Mouse (Mus musculus): ENCODE measurements around the gene Cables2. TPM values are rescaled to one million over a fixed set of nuclear protein-coding genes. Genes with fewer than 3 reads are reported as not detected.
A peak's percentile ranks its signal among the peaks of the same experiment; 100 is the strongest.

The Cables2 gene
- total and polyA plus RNA-seq, 2 experiments = 8.9 to 29.2 TPM

GRCm38 (mm10) chr2:180225044-180225761 is 48.1 kb downstream of the Cables2 start:
- Histone ChIP-seq H3K27me3 (ENCODE audit: control insufficient read depth, insufficient read depth, low read length) (peaks cover 3% of the 10 kb centered on the region; the same call in 1 of the 2 replicates), H3K79me2 (ENCODE audit: control insufficient read depth, insufficient read depth, low read length) (no peaks in the 10 kb centered on the region), H3K4me3 (ENCODE audit: insufficient read depth, low read depth, low read length) (peak overlapping the region; percentile 61), H3K4me1 (ENCODE audit: control insufficient read depth, insufficient read depth, low read length) (0 out of 2 replicates have a peak, but pooled peaks cover 8% of the 10 kb centered on the region), H3K36me3 (ENCODE audit: control insufficient read depth, insufficient read depth, low read length) (no peaks in the 10 kb centered on the region), H3K27ac (replicated peaks; ENCODE audit: insufficient read depth, low read depth, low read length) (no peak overlapping the region), H3K9ac (ENCODE audit: low read depth, low read length) (peak overlapping the region; percentile 81)
- DNase-seq (ENCODE audit: extremely low read depth, low read depth, low spot score) = no peak
- 1% methylated on average over 55 of the region's 55 CpGs for WGBS
- no peak for TF ChIP-seq POLR2A (IDR thresholded peaks at IDR 0.05; ENCODE audit: extremely low read depth, insufficient read depth, low read length)
- no peak for TF ChIP-seq CTCF (IDR thresholded peaks at IDR 0.05; ENCODE audit: low read depth, low read length)

DNA sequence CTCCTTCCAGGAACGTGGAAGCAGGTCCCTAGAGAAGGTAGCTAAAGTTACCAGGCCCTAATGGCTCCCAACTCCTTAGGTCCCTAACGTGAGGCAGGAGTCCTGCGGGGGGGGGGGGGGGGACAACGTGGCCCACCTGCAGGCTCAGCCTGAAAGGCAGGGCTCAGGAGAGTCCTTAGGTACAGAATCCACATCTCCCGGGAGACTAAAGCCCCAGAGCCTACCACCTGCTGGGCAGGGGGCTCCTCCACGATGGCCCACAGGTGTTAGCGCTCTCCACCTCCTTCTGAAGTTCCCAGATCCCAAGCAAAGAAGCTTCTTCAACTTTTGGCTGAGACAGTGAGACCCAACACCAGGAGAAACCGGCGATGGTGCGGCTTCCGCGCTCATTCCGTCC is 48.7 kb downstream of the Cables2 start:
- Histone ChIP-seq H3K36me3 (ENCODE audit: control insufficient read depth, insufficient read depth, low read length) (no peaks in the 10 kb centered on the region), H3K27ac (replicated peaks; ENCODE audit: insufficient read depth, low read depth, low read length) (no peak overlapping the region), H3K4me1 (ENCODE audit: control insufficient read depth, insufficient read depth, low read length) (0 out of 2 replicates have a peak, but pooled peaks cover 8% of the 10 kb centered on the region), H3K79me2 (ENCODE audit: control insufficient read depth, insufficient read depth, low read length) (no peaks in the 10 kb centered on the region), H3K27me3 (ENCODE audit: control insufficient read depth, insufficient read depth, low read length) (peaks cover 3% of the 10 kb centered on the region; the same call in 1 of the 2 replicates), H3K9ac (ENCODE audit: low read depth, low read length) (peak overlapping the region; percentile 11; the same call in 1 of the 2 replicates), H3K4me3 (ENCODE audit: insufficient read depth, low read depth, low read length) (peak overlapping the region; percentile 61; the same call in 1 of the 2 replicates)
- WGBS = 24% methylated on average over 13 of the region's 13 CpGs
- DNase-seq (ENCODE audit: extremely low read depth, low read depth, low spot score) = no peak
- TF ChIP-seq CTCF (IDR thresholded peaks at IDR 0.05; ENCODE audit: low read depth, low read length) = no peak
- no peak for TF ChIP-seq POLR2A (IDR thresholded peaks at IDR 0.05; ENCODE audit: extremely low read depth, insufficient read depth, low read length)

DNA sequence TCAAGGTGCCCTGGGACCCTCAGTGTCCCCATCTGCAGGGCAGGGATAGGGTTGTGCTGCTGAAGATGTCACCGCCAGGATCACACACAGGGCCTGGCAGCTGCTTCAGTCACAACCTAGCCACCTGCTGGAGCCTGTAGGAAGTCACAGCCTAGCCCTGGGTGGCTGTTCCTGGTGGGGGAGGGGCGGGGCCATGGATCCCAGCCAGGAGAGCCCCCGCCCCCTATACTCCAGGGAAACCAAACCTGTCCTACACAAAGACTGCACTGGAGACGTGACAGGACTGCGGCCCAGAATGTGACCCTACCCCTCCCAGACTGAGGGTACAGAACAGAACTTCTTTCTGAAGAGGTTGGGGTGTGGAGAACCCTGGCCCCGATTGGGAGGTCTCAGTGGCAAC is 51.0 kb downstream of the Cables2 start:
- H3K4me1 ChIP-seq (ENCODE audit: control insufficient read depth, insufficient read depth, low read length) = peaks cover 15% of the 10 kb centered on the region; the same call in 1 of the 2 replicates
- H3K27me3 ChIP-seq (ENCODE audit: control insufficient read depth, insufficient read depth, low read length) = peaks cover 3% of the 10 kb centered on the region; the same call in 1 of the 2 replicates
- H3K79me2 ChIP-seq (ENCODE audit: control insufficient read depth, insufficient read depth, low read length) = no peaks in the 10 kb centered on the region
- H3K4me3 ChIP-seq (ENCODE audit: insufficient read depth, low read depth, low read length) = no peak overlapping the region
- no peak overlapping the region for H3K9ac ChIP-seq (ENCODE audit: low read depth, low read length)
- H3K27ac ChIP-seq (replicated peaks; ENCODE audit: insufficient read depth, low read depth, low read length) = no peak overlapping the region
- 50% methylated on average over 6 of the region's 6 CpGs for WGBS
- TF ChIP-seq CTCF (IDR thresholded peaks at IDR 0.05; ENCODE audit: low read depth, low read length) = 0 out of 2 replicates have a peak, but pooled peaks have one; percentile 13
- TF ChIP-seq POLR2A (IDR thresholded peaks at IDR 0.05; ENCODE audit: extremely low read depth, insufficient read depth, low read length) = no peak
- H3K36me3 ChIP-seq (ENCODE audit: control insufficient read depth, insufficient read depth, low read length) = no peaks in the 10 kb centered on the region
- DNase-seq (ENCODE audit: extremely low read depth, low read depth, low spot score) = no peak

GRCm38 (mm10) chr2:180221051-180221450 is 52.2 kb downstream of the Cables2 start:
- H3K27ac ChIP-seq (replicated peaks; ENCODE audit: insufficient read depth, low read depth, low read length) = no peak overlapping the region
- H3K4me1 ChIP-seq (ENCODE audit: control insufficient read depth, insufficient read depth, low read length) = peaks cover 15% of the 10 kb centered on the region; the same call in 1 of the 2 replicates
- DNase-seq (ENCODE audit: extremely low read depth, low read depth, low spot score) = no peak
- H3K36me3 ChIP-seq (ENCODE audit: control insufficient read depth, insufficient read depth, low read length) = no peaks in the 10 kb centered on the region
- H3K79me2 ChIP-seq (ENCODE audit: control insufficient read depth, insufficient read depth, low read length) = no peaks in the 10 kb centered on the region
- H3K4me3 ChIP-seq (ENCODE audit: insufficient read depth, low read depth, low read length) = no peak overlapping the region
- peaks cover 3% of the 10 kb centered on the region; the same call in 1 of the 2 replicates for H3K27me3 ChIP-seq (ENCODE audit: control insufficient read depth, insufficient read depth, low read length)
- no peak overlapping the region for H3K9ac ChIP-seq (ENCODE audit: low read depth, low read length)
- 42% methylated on average over 9 of the region's 9 CpGs for WGBS
- no peak for TF ChIP-seq CTCF (IDR thresholded peaks at IDR 0.05; ENCODE audit: low read depth, low read length)
- no peak for TF ChIP-seq POLR2A (IDR thresholded peaks at IDR 0.05; ENCODE audit: extremely low read depth, insufficient read depth, low read length)

DNA sequence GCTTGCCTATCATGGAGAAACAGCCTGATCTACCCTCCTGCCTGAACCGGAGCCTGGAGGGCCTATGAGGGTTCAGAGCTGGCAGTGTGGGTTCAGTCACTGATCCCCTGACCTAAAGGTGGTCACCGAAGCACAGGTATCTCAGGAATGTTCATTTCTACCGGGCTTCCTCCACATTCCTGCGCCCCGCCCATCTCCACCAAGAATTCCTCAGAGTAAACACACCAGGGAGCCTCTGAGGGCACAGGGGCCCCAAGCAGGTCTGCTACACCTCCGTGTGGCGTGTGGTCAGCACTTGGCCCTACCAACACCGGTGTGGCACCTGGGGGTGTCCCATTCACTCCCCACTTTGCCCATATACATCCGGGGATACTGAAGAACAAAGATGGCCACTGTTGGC is 53.1 kb downstream of the Cables2 start:
- Histone ChIP-seq H3K4me3 (ENCODE audit: insufficient read depth, low read depth, low read length) (no peak overlapping the region), H3K27ac (replicated peaks; ENCODE audit: insufficient read depth, low read depth, low read length) (no peak overlapping the region), H3K36me3 (ENCODE audit: control insufficient read depth, insufficient read depth, low read length) (no peaks in the 10 kb centered on the region), H3K4me1 (ENCODE audit: control insufficient read depth, insufficient read depth, low read length) (peaks cover 13% of the 10 kb centered on the region; the same call in 1 of the 2 replicates), H3K9ac (ENCODE audit: low read depth, low read length) (no peak overlapping the region), H3K27me3 (ENCODE audit: control insufficient read depth, insufficient read depth, low read length) (no peaks in the 10 kb centered on the region), H3K79me2 (ENCODE audit: control insufficient read depth, insufficient read depth, low read length) (no peaks in the 10 kb centered on the region)
- DNase-seq (ENCODE audit: extremely low read depth, low read depth, low spot score) = no peak
- 82% methylated on average over 9 of the region's 9 CpGs for WGBS
- TF ChIP-seq POLR2A (IDR thresholded peaks at IDR 0.05; ENCODE audit: extremely low read depth, insufficient read depth, low read length) (no peak), CTCF (IDR thresholded peaks at IDR 0.05; ENCODE audit: low read depth, low read length) (no peak)
